Mouse (Mus musculus) hindbrain, postnatal 0 days (tissue): Measurements from ENCODE around the gene Gm9844. TPM values are rescaled to one million over a fixed set of nuclear protein-coding genes. Genes with fewer than 3 reads are reported as not detected.

Experiments
- ATAC-seq: fragments of 200-750 bp; cut with Nextera tagmentation; 2 replicates; pipeline ENCODE4 v1.8.0; 2017; ENCODE audit warnings: mild to moderate bottlenecking, moderate TSS enrichment, moderate library complexity
- DNase-seq: peaks from one replicate; pipeline ENCODE4 v3.0.0-alpha.2; 2015; ENCODE audit warnings: low spot score
- H3K27ac ChIP-seq: fragments of 300-500 bp; sonication (generic); 2 replicates; pipeline ENCODE4 v1.5.1; 2014; ENCODE audit warnings: mild to moderate bottlenecking
- H3K27me3 ChIP-seq: fragments of 300-500 bp; sonication (generic); 2 replicates; pipeline ENCODE4 v1.6.1; 2014; ENCODE audit warnings: low read length, mixed read lengths; ENCODE audit not compliant: insufficient read depth
- H3K36me3 ChIP-seq: fragments of 300-500 bp; sonication (generic); 2 replicates; pipeline ENCODE4 v1.6.1; 2014; ENCODE audit warnings: low read length, mixed read lengths; ENCODE audit not compliant: insufficient read depth
- H3K4me1 ChIP-seq: fragments of 300-500 bp; sonication (generic); 2 replicates; pipeline ENCODE4 v1.6.1; 2014; ENCODE audit warnings: antibody characterized with exemption, low read length, mixed read lengths; ENCODE audit not compliant: insufficient read depth
- H3K4me2 ChIP-seq: fragments of 300-500 bp; sonication (generic); 2 replicates; pipeline ENCODE4 v1.6.1; 2014; ENCODE audit warnings: low read depth, mild to moderate bottlenecking, low read length, moderate library complexity, mixed read lengths
- H3K4me3 ChIP-seq: fragments of 300-500 bp; sonication (generic); 2 replicates; pipeline ENCODE4 v1.5.1; 2014; ENCODE audit warnings: low read length
- H3K9ac ChIP-seq: fragments of 300-500 bp; sonication (generic); replicated peaks from 2 replicates; pipeline ENCODE4 v1.6.1; 2014; ENCODE audit warnings: mild to moderate bottlenecking, low read length, moderate library complexity, mixed read lengths
- H3K9me3 ChIP-seq: fragments of 300-500 bp; sonication (generic); 2 replicates; pipeline ENCODE4 v1.6.1; 2016; ENCODE audit warnings: low read length, mixed read lengths
- CTCF ChIP-seq: IDR thresholded peaks from 2 replicates; pipeline ENCODE4 v1.5.1; 2016; ENCODE audit warnings: antibody characterized with exemption, control low read depth, low read depth
- WGBS: fragments of 180-500 bp; shearing (Covaris S2); extraction: QIAGEN DNeasy Blood & Tissue Kit; methylation state at CpG from one replicate; pipeline ENCODE4 v1.1.7; 2014; 5-methylcytosine and 5-hydroxymethylcytosine counted together
- polyA plus RNA-seq: library from polyadenylated mRNA; unstranded; fragments of >200 nt; fragmentation: Nextera tagmentation; extraction: Ambion mirVana; gene quantifications from 2 replicates; pipeline ENCODE4 v1.2.1, GENCODE M21; 2015
- total RNA-seq: library from RNA; depleted of rRNA; stranded (reverse); fragments of >200 nt; gene quantifications from 2 replicates; pipeline ENCODE4 v1.2.3, GENCODE M21; 2014

Gene Gm9844
- total and polyA plus RNA-seq, 2 experiments from 2014 or later: 2.5 to 32.5 TPM

GRCm38 (mm10) chr7:24897959-24898358 lies 35.9 kb downstream of the Gm9844 start:
- 79% methylated on average over 5 of the region's 5 CpGs for WGBS
- no peaks in the 10 kb centered on the region for H3K36me3 ChIP-seq
- DNase-seq (no peak), ATAC-seq (no peak)
- H3K27ac ChIP-seq: no peak overlapping the region
- H3K4me3 ChIP-seq: no peak overlapping the region
- H3K9ac ChIP-seq: no peak overlapping the region
- no peaks in the 10 kb centered on the region for H3K4me1 ChIP-seq
- no peak overlapping the region for H3K4me2 ChIP-seq
- H3K9me3 ChIP-seq: no peaks in the 10 kb centered on the region
- H3K27me3 ChIP-seq: no peaks in the 10 kb centered on the region
- no peak for TF ChIP-seq CTCF

GRCm38 (mm10) chr7:24901114-24901513 lies 39.1 kb downstream of the Gm9844 start:
- Histone ChIP-seq H3K27me3 (no peaks in the 10 kb centered on the region), H3K4me1 (peaks cover 3% of the 10 kb centered on the region; the same call in 1 of the 2 replicates), H3K4me3 (no peak overlapping the region), H3K4me2 (no peak overlapping the region), H3K36me3 (no peaks in the 10 kb centered on the region), H3K9me3 (no peaks in the 10 kb centered on the region), H3K9ac (no peak overlapping the region), H3K27ac (no peak overlapping the region)
- ATAC-seq: no peak
- no peak for TF ChIP-seq CTCF
- WGBS: 73% methylated on average over 6 of the region's 6 CpGs
- DNase-seq: no peak

- 80% methylated on average over 1 of the region's 1 CpGs for WGBS
- Histone ChIP-seq H3K36me3 (no peaks in the 10 kb centered on the region), H3K4me2 (no peak overlapping the region), H3K27me3 (no peaks in the 10 kb centered on the region), H3K27ac (no peak overlapping the region; the same call in 1 of the 2 replicates), H3K9me3 (no peaks in the 10 kb centered on the region), H3K9ac (no peak overlapping the region), H3K4me1 (peaks cover 3% of the 10 kb centered on the region; the same call in 1 of the 2 replicates), H3K4me3 (no peak overlapping the region)
- DNase-seq: no peak
- no peak for ATAC-seq
- no peak for TF ChIP-seq CTCF
Observed at GRCm38 (mm10) chr7:24901842-24902241, 39.8 kb downstream of the Gm9844 start.

- H3K4me2 ChIP-seq: peak overlapping the region; percentile 86; the same call in 1 of the 2 replicates
- no peak for TF ChIP-seq CTCF
- peak overlapping the region; percentile 68; the same call in 1 of the 2 replicates for H3K27ac ChIP-seq
- H3K36me3 ChIP-seq: no peaks in the 10 kb centered on the region
- H3K27me3 ChIP-seq: no peaks in the 10 kb centered on the region
- H3K9ac ChIP-seq: no peak overlapping the region
- DNase-seq (no peak), ATAC-seq (no peak)
- 54% methylated on average over 2 of the region's 2 CpGs for WGBS
- no peak overlapping the region for H3K4me3 ChIP-seq
- H3K9me3 ChIP-seq: no peaks in the 10 kb centered on the region
- H3K4me1 ChIP-seq: peaks cover 5% of the 10 kb centered on the region; the same call in 1 of the 2 replicates
Observed at GRCm38 (mm10) chr7:24902264-24902629, 40.2 kb downstream of the Gm9844 start.

GRCm38 (mm10) chr7:24902630-24903443 lies 40.8 kb downstream of the Gm9844 start, which contains the start of gene Arhgef1:
Gene Arhgef1 (plus strand): TSS chr7:24902912.
- Histone ChIP-seq H3K9me3 (no peaks in the 10 kb centered on the region), H3K4me1 (peaks cover 6% of the 10 kb centered on the region; the same call in 1 of the 2 replicates), H3K9ac (peak within 1 kb of the TSS; percentile 55), H3K36me3 (no peaks in the 10 kb centered on the region), H3K4me2 (peak within 1 kb of the TSS; percentile 86), H3K4me3 (peak within 1 kb of the TSS; percentile 62), H3K27me3 (no peaks in the 10 kb centered on the region), H3K27ac (peak within 1 kb of the TSS; percentile 68)
- TF ChIP-seq CTCF: no peak
- ATAC-seq: no peak
- DNase-seq: peak; percentile 41
- WGBS: 9% methylated on average over 51 of the region's 68 CpGs

GRCm38 (mm10) chr7:24903444-24903825 lies 41.4 kb downstream of the Gm9844 start:
- TF ChIP-seq CTCF: no peak
- H3K9me3 ChIP-seq: no peaks in the 10 kb centered on the region
- H3K9ac ChIP-seq: peak overlapping the region; percentile 55; the same call in 1 of the 2 replicates
- no peak overlapping the region for H3K27ac ChIP-seq
- 38% methylated on average over 10 of the region's 10 CpGs for WGBS
- no peak for DNase-seq
- peak overlapping the region; percentile 62 for H3K4me3 ChIP-seq
- no peaks in the 10 kb centered on the region for H3K27me3 ChIP-seq
- no peak for ATAC-seq
- H3K4me1 ChIP-seq: peaks cover 6% of the 10 kb centered on the region; the same call in 1 of the 2 replicates
- peak overlapping the region; percentile 86 for H3K4me2 ChIP-seq
- H3K36me3 ChIP-seq: no peaks in the 10 kb centered on the region

- ATAC-seq (peak; percentile 98), DNase-seq (peak; percentile 99)
- WGBS: 0% methylated on average over 30 of the region's 30 CpGs
- Histone ChIP-seq H3K36me3 (peaks cover 6% of the 10 kb centered on the region; the same call in 1 of the 2 replicates), H3K27me3 (no peaks in the 10 kb centered on the region), H3K9ac (peak overlapping the region; percentile 71), H3K4me2 (peak overlapping the region; percentile 86), H3K4me1 (peaks cover 6% of the 10 kb centered on the region; the same call in 1 of the 2 replicates), H3K27ac (peak overlapping the region; percentile 68), H3K4me3 (peak overlapping the region; percentile 62), H3K9me3 (no peaks in the 10 kb centered on the region)
- peak; percentile 83 for TF ChIP-seq CTCF
Observed at GRCm38 (mm10) chr7:24904070-24904483, 42.1 kb downstream of the Gm9844 start.
